Mouse (Mus musculus) intestine, embryonic 15.5 days (tissue): ENCODE data around the gene Dcn. TPM values are rescaled to one million over a fixed set of nuclear protein-coding genes. Genes with fewer than 3 reads are reported as not detected.

Experiments used
- ATAC-seq: fragments of 200-750 bp; cut with Nextera tagmentation; 2 replicates; pipeline ENCODE4 v1.8.0; 2017; ENCODE audit warnings: moderate TSS enrichment, moderate library complexity
- H3K27ac ChIP-seq: fragments of 300-500 bp; sonication (generic); 2 replicates; pipeline ENCODE4 v1.5.1; 2015; ENCODE audit warnings: mild to moderate bottlenecking, inconsistent platforms
- H3K27me3 ChIP-seq: fragments of 300-500 bp; sonication (generic); replicated peaks from 2 replicates; pipeline ENCODE4 v1.6.1; 2015; ENCODE audit warnings: inconsistent platforms
- H3K36me3 ChIP-seq: fragments of 300-500 bp; sonication (generic); 2 replicates; pipeline ENCODE4 v1.6.1; 2015; ENCODE audit warnings: inconsistent platforms
- H3K4me1 ChIP-seq: fragments of 300-500 bp; sonication (generic); replicated peaks from 2 replicates; pipeline ENCODE4 v1.6.1; 2015; ENCODE audit warnings: inconsistent platforms
- H3K4me2 ChIP-seq: fragments of 300-500 bp; sonication (generic); replicated peaks from 2 replicates; pipeline ENCODE4 v1.6.1; 2015; ENCODE audit warnings: mild to moderate bottlenecking, inconsistent platforms
- H3K4me3 ChIP-seq: fragments of 300-500 bp; sonication (generic); replicated peaks from 2 replicates; pipeline ENCODE4 v1.5.1; 2015; ENCODE audit warnings: inconsistent platforms
- H3K9ac ChIP-seq: fragments of 300-500 bp; sonication (generic); 2 replicates; pipeline ENCODE4 v1.6.1; 2015; ENCODE audit warnings: inconsistent platforms
- H3K9me3 ChIP-seq: fragments of 300-500 bp; sonication (generic); 2 replicates; pipeline ENCODE4 v1.6.1; 2016; ENCODE audit warnings: inconsistent platforms
- WGBS: fragments of 180-500 bp; shearing (Covaris S2); methylation state at CpG from one replicate; pipeline ENCODE4 v1.1.7; 2015; 5-methylcytosine and 5-hydroxymethylcytosine counted together
- polyA plus RNA-seq: library from polyadenylated mRNA; unstranded; fragments of >200 nt; fragmentation: Nextera tagmentation; extraction: Ambion mirVana; gene quantifications from 2 replicates; pipeline ENCODE4 v1.2.1, GENCODE M21; 2015

The Dcn gene
- 413 and 497 TPM in 2 replicates for polyA plus RNA-seq

GRCm38 (mm10) chr10:97479004-97479766 is at the start of gene Dcn:
Gene Dcn, plus strand, starts transcription at chr10:97479609.
- peak within 1 kb of the TSS; percentile 28 for H3K9ac ChIP-seq
- H3K4me1 ChIP-seq: 0 out of 2 replicates have a peak, but pooled peaks cover 8% of the 10 kb centered on the region
- 11% methylated on average over 7 of the region's 7 CpGs for WGBS
- no peaks in the 10 kb centered on the region for H3K36me3 ChIP-seq
- H3K27ac ChIP-seq: peak within 1 kb of the TSS; percentile 73
- H3K4me3 ChIP-seq: peak within 1 kb of the TSS; percentile 25
- H3K9me3 ChIP-seq: no peaks in the 10 kb centered on the region
- peak; percentile 78 for ATAC-seq
- H3K27me3 ChIP-seq: no peaks in the 10 kb centered on the region
- peak within 1 kb of the TSS; percentile 38; the same call in 1 of the 2 replicates for H3K4me2 ChIP-seq

- Histone ChIP-seq H3K27me3 (no peaks in the 10 kb centered on the region), H3K27ac (no peak overlapping the region), H3K9ac (no peak overlapping the region), H3K36me3 (no peaks in the 10 kb centered on the region), H3K4me3 (no peak overlapping the region), H3K4me1 (no peaks in the 10 kb centered on the region), H3K9me3 (no peaks in the 10 kb centered on the region), H3K4me2 (no peak overlapping the region)
- no peak for ATAC-seq
- WGBS: 82% methylated on average over 5 of the region's 5 CpGs
Measured at GRCm38 (mm10) chr10:97436662-97437061, 42.7 kb upstream of the Dcn start.

GRCm38 (mm10) chr10:97442300-97442699 is 37.1 kb upstream of the Dcn start:
- Histone ChIP-seq H3K4me2 (no peak overlapping the region), H3K9me3 (no peaks in the 10 kb centered on the region)

GRCm38 (mm10) chr10:97446486-97446885 is 32.9 kb upstream of the Dcn start:
- Histone ChIP-seq H3K27me3 (no peaks in the 10 kb centered on the region), H3K9me3 (no peaks in the 10 kb centered on the region), H3K4me1 (no peaks in the 10 kb centered on the region), H3K4me2 (no peak overlapping the region), H3K4me3 (no peak overlapping the region), H3K36me3 (no peaks in the 10 kb centered on the region), H3K9ac (no peak overlapping the region), H3K27ac (no peak overlapping the region)
- WGBS: 80% methylated on average over 4 of the region's 4 CpGs
- no peak for ATAC-seq

More at GRCm38 (mm10) chr10:97442300-97442699, 37.1 kb upstream of the Dcn start:
- Histone ChIP-seq H3K4me1 (no peaks in the 10 kb centered on the region), H3K4me3 (no peak overlapping the region), H3K27ac (no peak overlapping the region), H3K27me3 (no peaks in the 10 kb centered on the region), H3K36me3 (no peaks in the 10 kb centered on the region), H3K9ac (no peak overlapping the region)
- ATAC-seq: no peak
- WGBS: 30% methylated on average over 2 of the region's 2 CpGs

GRCm38 (mm10) chr10:97452886-97453285 is 26.5 kb upstream of the Dcn start:
- no peak overlapping the region for H3K27ac ChIP-seq
- 60% methylated on average over 1 of the region's 1 CpGs for WGBS

GRCm38 (mm10) chr10:97453529-97453928 is 25.9 kb upstream of the Dcn start:
- Histone ChIP-seq H3K27me3 (no peaks in the 10 kb centered on the region), H3K4me3 (no peak overlapping the region), H3K4me1 (no peaks in the 10 kb centered on the region), H3K4me2 (no peak overlapping the region), H3K9ac (no peak overlapping the region), H3K9me3 (no peaks in the 10 kb centered on the region), H3K27ac (no peak overlapping the region), H3K36me3 (no peaks in the 10 kb centered on the region)
- 83% methylated on average over 9 of the region's 9 CpGs for WGBS
- no peak for ATAC-seq

More at GRCm38 (mm10) chr10:97452886-97453285, 26.5 kb upstream of the Dcn start:
- no peak overlapping the region for H3K4me3 ChIP-seq
- no peak overlapping the region for H3K9ac ChIP-seq
- no peak overlapping the region for H3K4me2 ChIP-seq
- H3K36me3 ChIP-seq: no peaks in the 10 kb centered on the region
- no peak for ATAC-seq
- no peaks in the 10 kb centered on the region for H3K9me3 ChIP-seq
- no peaks in the 10 kb centered on the region for H3K4me1 ChIP-seq
- H3K27me3 ChIP-seq: no peaks in the 10 kb centered on the region

- Histone ChIP-seq H3K27ac (no peak overlapping the region), H3K4me1 (no peaks in the 10 kb centered on the region), H3K4me2 (no peak overlapping the region), H3K9me3 (no peaks in the 10 kb centered on the region), H3K4me3 (no peak overlapping the region), H3K36me3 (no peaks in the 10 kb centered on the region), H3K27me3 (no peaks in the 10 kb centered on the region), H3K9ac (no peak overlapping the region)
- no peak for ATAC-seq
- 90% methylated on average over 7 of the region's 7 CpGs for WGBS
Measured at GRCm38 (mm10) chr10:97456993-97457392, 22.4 kb upstream of the Dcn start.

- Histone ChIP-seq H3K9ac (no peak overlapping the region), H3K27me3 (no peaks in the 10 kb centered on the region), H3K9me3 (no peaks in the 10 kb centered on the region), H3K4me3 (no peak overlapping the region), H3K4me2 (no peak overlapping the region), H3K36me3 (no peaks in the 10 kb centered on the region), H3K27ac (no peak overlapping the region), H3K4me1 (peaks cover 3% of the 10 kb centered on the region; the same call in 1 of the 2 replicates)
- no peak for ATAC-seq
- 71% methylated on average over 3 of the region's 3 CpGs for WGBS
Measured at GRCm38 (mm10) chr10:97466818-97467217, 12.6 kb upstream of the Dcn start.

GRCm38 (mm10) chr10:97469411-97470140 is 9.8 kb upstream of the Dcn start:
- Histone ChIP-seq H3K27ac (peak overlapping the region; percentile 72), H3K27me3 (no peaks in the 10 kb centered on the region), H3K9ac (no peak overlapping the region), H3K4me2 (no peak overlapping the region), H3K9me3 (no peaks in the 10 kb centered on the region), H3K4me3 (no peak overlapping the region), H3K4me1 (peaks cover 3% of the 10 kb centered on the region; the same call in 1 of the 2 replicates), H3K36me3 (no peaks in the 10 kb centered on the region)
- 29% methylated on average over 3 of the region's 3 CpGs for WGBS
- peak; percentile 41; the same call in 1 of the 2 replicates for ATAC-seq

- ATAC-seq: no peak
Measured at GRCm38 (mm10) chr10:97475460-97475859, 3.9 kb upstream of the Dcn start.

GRCm38 (mm10) chr10:97478259-97478658 is 1.1 kb upstream of the Dcn start:
- 0 out of 2 replicates have a peak, but pooled peaks cover 8% of the 10 kb centered on the region for H3K4me1 ChIP-seq
- H3K36me3 ChIP-seq: no peaks in the 10 kb centered on the region
- peak overlapping the region; percentile 62 for H3K27ac ChIP-seq
- H3K4me3 ChIP-seq: no peak overlapping the region
- H3K9me3 ChIP-seq: no peaks in the 10 kb centered on the region
- WGBS: 60% methylated on average over 3 of the region's 3 CpGs
- no peaks in the 10 kb centered on the region for H3K27me3 ChIP-seq
- no peak overlapping the region for H3K4me2 ChIP-seq
- no peak overlapping the region for H3K9ac ChIP-seq
- ATAC-seq: no peak

More at GRCm38 (mm10) chr10:97475460-97475859, 3.9 kb upstream of the Dcn start:
- Histone ChIP-seq H3K27me3 (no peaks in the 10 kb centered on the region), H3K4me2 (no peak overlapping the region), H3K4me1 (0 out of 2 replicates have a peak, but pooled peaks cover 8% of the 10 kb centered on the region), H3K27ac (no peak overlapping the region), H3K36me3 (no peaks in the 10 kb centered on the region), H3K4me3 (no peak overlapping the region), H3K9ac (no peak overlapping the region), H3K9me3 (no peaks in the 10 kb centered on the region)
- 40% methylated on average over 6 of the region's 6 CpGs for WGBS

GRCm38 (mm10) chr10:97482150-97482549 is 2.7 kb downstream of the Dcn start:
- Histone ChIP-seq H3K27ac (no peak overlapping the region), H3K4me2 (peak overlapping the region; percentile 19; the same call in 1 of the 2 replicates), H3K9ac (no peak overlapping the region), H3K9me3 (no peaks in the 10 kb centered on the region), H3K36me3 (no peaks in the 10 kb centered on the region), H3K4me1 (0 out of 2 replicates have a peak, but pooled peaks cover 8% of the 10 kb centered on the region), H3K27me3 (no peaks in the 10 kb centered on the region), H3K4me3 (no peak overlapping the region)
- ATAC-seq: no peak
- WGBS: 93% methylated on average over 5 of the region's 5 CpGs
